Mouse (Mus musculus) heart, postnatal 25 days (tissue): ENCODE results near the gene Mier2. TPM values are rescaled to one million over a fixed set of nuclear protein-coding genes. Genes with fewer than 3 reads are reported as not detected.

Experiments used
- DNase-seq: peaks from one replicate; pipeline ENCODE4 v3.0.0; 2022; ENCODE audit warnings: low spot score
- intact Hi-C: fragments of 180-260 bp; cut with DNase I; formaldehyde crosslinking; loops from one replicate; pipeline ENCODE4 v1.15.1; 2025
- total RNA-seq, 2 experiments: library from RNA; stranded (reverse); gene quantifications; 2 replicates each; pipeline ENCODE4 v1.2.3; 2021

Gene Mier2
- total RNA-seq, 2 experiments from 2014 or later: 12.2 to 12.3 TPM

GRCm38 (mm10) chr10:79543884-79544597 is 11.0 kb downstream of the Mier2 start:
- intact Hi-C loops: no loop called here
- no peak for DNase-seq

GRCm38 (mm10) chr10:79542171-79542570 is 12.8 kb downstream of the Mier2 start:
- no peak for DNase-seq
- intact Hi-C loops: no loop called here

GRCm38 (mm10) chr10:79541522-79541921 is 13.5 kb downstream of the Mier2 start:
- intact Hi-C loops: no loop called here

GRCm38 (mm10) chr10:79540746-79541145 is 14.3 kb downstream of the Mier2 start:
- intact Hi-C loops: no loop called here
- no peak for DNase-seq

More at GRCm38 (mm10) chr10:79541522-79541921, 13.5 kb downstream of the Mier2 start:
- no peak for DNase-seq

GRCm38 (mm10) chr10:79539701-79540495 is 15.1 kb downstream of the Mier2 start:
- intact Hi-C loops: no loop called here
- no peak for DNase-seq

GRCm38 (mm10) chr10:79538873-79539272 is 16.1 kb downstream of the Mier2 start:
- intact Hi-C loops: no loop called here
- no peak for DNase-seq

GRCm38 (mm10) chr10:79538323-79538722 is 16.7 kb downstream of the Mier2 start:
- DNase-seq: no peak
- intact Hi-C loops: no loop called here

- no peak for DNase-seq
- intact Hi-C loops: no loop called here
These were observed 17.2 kb downstream of the Mier2 start for GRCm38 (mm10) chr10:79537781-79538180.

- intact Hi-C loops: no loop called here
- DNase-seq: no peak
These were observed 17.7 kb downstream of the Mier2 start for GRCm38 (mm10) chr10:79537271-79537670.

GRCm38 (mm10) chr10:79536461-79537080 is 18.4 kb downstream of the Mier2 start:
- no peak for DNase-seq
- intact Hi-C loops: no loop called here

- intact Hi-C loops: no loop called here
- DNase-seq: no peak
These were observed 19.6 kb downstream of the Mier2 start for GRCm38 (mm10) chr10:79535431-79535830.

GRCm38 (mm10) chr10:79534426-79534825 is 20.6 kb downstream of the Mier2 start:
- intact Hi-C loops: no loop called here

GRCm38 (mm10) chr10:79533126-79533911 is 21.7 kb downstream of the Mier2 start, which contains the start of gene Plpp2:
Plpp2 (minus strand) TSS chr10:79533796.
- DNase-seq: peak; percentile 38
- intact Hi-C loops: no loop called here

More at GRCm38 (mm10) chr10:79534426-79534825, 20.6 kb downstream of the Mier2 start:
- no peak for DNase-seq

- DNase-seq: no peak
- intact Hi-C loops: no loop called here
These were observed 22.3 kb downstream of the Mier2 start for GRCm38 (mm10) chr10:79532678-79533077.

GRCm38 (mm10) chr10:79531593-79531992 is 23.4 kb downstream of the Mier2 start:
- DNase-seq: no peak
- intact Hi-C loops: no loop called here

GRCm38 (mm10) chr10:79530721-79531120 is 24.3 kb downstream of the Mier2 start:
- intact Hi-C loops: no loop called here
- no peak for DNase-seq

GRCm38 (mm10) chr10:79530241-79530640 is 24.8 kb downstream of the Mier2 start:
- intact Hi-C loops: no loop called here
- DNase-seq: no peak

GRCm38 (mm10) chr10:79528081-79528480 is 26.9 kb downstream of the Mier2 start:
- DNase-seq: no peak
- intact Hi-C loops: no loop called here

GRCm38 (mm10) chr10:79527453-79527845 is 27.6 kb downstream of the Mier2 start:
- intact Hi-C loops: no loop called here
- DNase-seq: no peak
